Mouse (Mus musculus): ENCODE data around the gene Dusp14.

GRCm38 (mm10) chr11:84073816-84074764, 5.0 kb upstream of the Dusp14 start:
- TF ChIP-seq CTCF (IDR thresholded peaks at IDR 0.05; ENCODE audit: low read depth) (no peak), EP300 (IDR thresholded peaks at IDR 0.05; ENCODE audit: low read depth) (no peak)
